Mouse (Mus musculus): ENCODE measurements around the gene Cdkal1.

DNA sequence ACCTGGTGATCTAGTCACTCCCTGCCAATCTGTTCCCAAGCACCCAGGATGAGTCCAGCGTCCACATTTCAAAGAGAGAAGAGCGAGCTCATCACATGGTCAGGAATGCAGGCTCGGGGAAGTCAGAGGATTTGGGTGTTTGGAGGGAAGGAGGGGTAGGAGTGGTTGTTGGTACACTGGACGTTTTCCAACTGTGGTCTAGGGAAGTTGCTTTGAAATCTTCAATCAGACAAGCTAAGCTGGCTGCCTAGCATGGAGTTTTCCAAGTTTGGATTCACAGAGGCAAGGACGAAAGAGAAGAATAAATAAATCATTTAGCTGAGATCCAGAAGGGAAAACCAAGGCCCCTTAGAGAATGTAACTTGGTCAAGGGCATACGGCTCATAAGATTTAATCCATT, 486.7 kb downstream of the Cdkal1 start:
- TF ChIP-seq CTCF (IDR thresholded peaks at IDR 0.05; ENCODE audit: extremely low read depth, insufficient read length, insufficient replicate concordance, low read depth, low read length) (no peak), POLR2A (IDR thresholded peaks at IDR 0.05; ENCODE audit: low read depth, low read length) (no peak)

All from small intestine, adult 2 months (tissue).